Mouse (Mus musculus) embryonic facial prominence, embryonic 13.5 days (tissue): ENCODE data around the gene 1700012B07Rik. TPM values are rescaled to one million over a fixed set of nuclear protein-coding genes. Genes with fewer than 3 reads are reported as not detected.

Source experiments
- ATAC-seq: fragments of 200-750 bp; cut with Nextera tagmentation; 2 replicates; pipeline ENCODE4 v1.8.0; 2017; ENCODE audit warnings: low read depth; ENCODE audit not compliant: insufficient number of reproducible peaks, insufficient read depth, low FRiP score, low TSS enrichment
- H3K27ac ChIP-seq: fragments of 300-500 bp; sonication (generic); 2 replicates; pipeline ENCODE4 v1.5.1; 2015; ENCODE audit warnings: moderate library complexity, mild to moderate bottlenecking, inconsistent platforms
- H3K27me3 ChIP-seq: fragments of 300-500 bp; sonication (generic); 2 replicates; pipeline ENCODE4 v1.6.1; 2015; ENCODE audit warnings: mild to moderate bottlenecking, inconsistent platforms
- H3K36me3 ChIP-seq: fragments of 300-500 bp; sonication (generic); 2 replicates; pipeline ENCODE4 v1.6.1; 2015; ENCODE audit warnings: mild to moderate bottlenecking, inconsistent platforms
- H3K4me1 ChIP-seq: fragments of 300-500 bp; sonication (generic); 2 replicates; pipeline ENCODE4 v1.6.1; 2015; ENCODE audit warnings: inconsistent platforms
- H3K4me2 ChIP-seq: fragments of 300-500 bp; sonication (generic); 2 replicates; pipeline ENCODE4 v1.6.1; 2015; ENCODE audit warnings: moderate library complexity, mild to moderate bottlenecking, inconsistent platforms
- H3K4me3 ChIP-seq: fragments of 300-500 bp; sonication (generic); 2 replicates; pipeline ENCODE4 v1.5.1; 2015; ENCODE audit warnings: mild to moderate bottlenecking, inconsistent platforms
- H3K9ac ChIP-seq: fragments of 300-500 bp; sonication (generic); 2 replicates; pipeline ENCODE4 v1.6.1; 2015; ENCODE audit warnings: mild to moderate bottlenecking, inconsistent platforms
- H3K9me3 ChIP-seq: fragments of 300-500 bp; sonication (generic); 2 replicates; pipeline ENCODE4 v1.6.1; 2016; ENCODE audit warnings: inconsistent platforms
- WGBS: fragments of 180-500 bp; shearing (Covaris S2); methylation state at CpG from one replicate; pipeline ENCODE4 v1.1.7; 2015; ENCODE audit warnings: mixed read lengths; 5-methylcytosine and 5-hydroxymethylcytosine counted together
- polyA plus RNA-seq: library from polyadenylated mRNA; unstranded; fragments of >200 nt; fragmentation: Nextera tagmentation; extraction: Ambion mirVana; gene quantifications from 2 replicates; pipeline ENCODE4 v1.2.1, GENCODE M21; 2015

1700012B07Rik gene
- polyA plus RNA-seq, 1 experiment from 2014 or later, result not detected

- ATAC-seq, result no peak
- Histone ChIP-seq H3K36me3 (no peaks in the 10 kb centered on the region), H3K4me1 (no peaks in the 10 kb centered on the region), H3K9ac (no peak overlapping the region), H3K27me3 (no peaks in the 10 kb centered on the region), H3K4me3 (no peak overlapping the region), H3K9me3 (no peaks in the 10 kb centered on the region), H3K4me2 (no peak overlapping the region), H3K27ac (no peak overlapping the region)
- 93% methylated on average over 2 of the region's 2 CpGs for WGBS
Measured at GRCm38 (mm10) chr11:109791965-109792364, 35.9 kb downstream of the 1700012B07Rik start.

GRCm38 (mm10) chr11:109790221-109790620 is 37.6 kb downstream of the 1700012B07Rik start:
- no peak overlapping the region for H3K27ac ChIP-seq
- H3K27me3 ChIP-seq, result no peaks in the 10 kb centered on the region
- no peak for ATAC-seq
- no peak overlapping the region for H3K4me3 ChIP-seq
- H3K9ac ChIP-seq, result no peak overlapping the region
- no peaks in the 10 kb centered on the region for H3K9me3 ChIP-seq
- H3K4me2 ChIP-seq, result no peak overlapping the region
- WGBS, result 83% methylated on average over 8 of the region's 8 CpGs
- peaks cover 3% of the 10 kb centered on the region; the same call in 1 of the 2 replicates for H3K4me1 ChIP-seq
- H3K36me3 ChIP-seq, result no peaks in the 10 kb centered on the region

GRCm38 (mm10) chr11:109785392-109785791 is 42.5 kb downstream of the 1700012B07Rik start:
- no peak overlapping the region for H3K9ac ChIP-seq
- H3K27me3 ChIP-seq, result no peaks in the 10 kb centered on the region
- H3K4me2 ChIP-seq, result no peak overlapping the region
- no peak for ATAC-seq
- 27% methylated on average over 5 of the region's 5 CpGs for WGBS
- no peaks in the 10 kb centered on the region for H3K36me3 ChIP-seq
- H3K4me1 ChIP-seq, result peaks cover 7% of the 10 kb centered on the region; the same call in 1 of the 2 replicates
- H3K27ac ChIP-seq, result peak overlapping the region; percentile 69
- no peak overlapping the region for H3K4me3 ChIP-seq
- H3K9me3 ChIP-seq, result no peaks in the 10 kb centered on the region

- no peaks in the 10 kb centered on the region for H3K36me3 ChIP-seq
- H3K4me1 ChIP-seq, result peaks cover 3% of the 10 kb centered on the region; the same call in 1 of the 2 replicates
- no peak overlapping the region for H3K9ac ChIP-seq
- no peak overlapping the region for H3K27ac ChIP-seq
- H3K9me3 ChIP-seq, result no peaks in the 10 kb centered on the region
- no peak overlapping the region for H3K4me2 ChIP-seq
- H3K27me3 ChIP-seq, result no peaks in the 10 kb centered on the region
- 87% methylated on average over 1 of the region's 1 CpGs for WGBS
- H3K4me3 ChIP-seq, result no peak overlapping the region
- ATAC-seq, result no peak
Measured at GRCm38 (mm10) chr11:109771381-109771780, 56.5 kb downstream of the 1700012B07Rik start.

GRCm38 (mm10) chr11:109770185-109770584 is 57.7 kb downstream of the 1700012B07Rik start:
- H3K4me3 ChIP-seq, result no peak overlapping the region
- no peaks in the 10 kb centered on the region for H3K9me3 ChIP-seq
- no peak overlapping the region for H3K4me2 ChIP-seq
- H3K27ac ChIP-seq, result no peak overlapping the region
- no peak for ATAC-seq
- WGBS, result 46% methylated on average over 14 of the region's 14 CpGs
- no peak overlapping the region for H3K9ac ChIP-seq
- H3K27me3 ChIP-seq, result no peaks in the 10 kb centered on the region
- H3K36me3 ChIP-seq, result no peaks in the 10 kb centered on the region
- peaks cover 3% of the 10 kb centered on the region; the same call in 1 of the 2 replicates for H3K4me1 ChIP-seq

- Histone ChIP-seq H3K4me3 (no peak overlapping the region), H3K4me2 (no peak overlapping the region), H3K27ac (no peak overlapping the region), H3K9ac (no peak overlapping the region), H3K4me1 (peaks cover 3% of the 10 kb centered on the region; the same call in 1 of the 2 replicates), H3K27me3 (no peaks in the 10 kb centered on the region), H3K36me3 (no peaks in the 10 kb centered on the region), H3K9me3 (no peaks in the 10 kb centered on the region)
- ATAC-seq, result no peak
- WGBS, result 79% methylated on average over 5 of the region's 5 CpGs
Measured at GRCm38 (mm10) chr11:109769091-109769490, 58.8 kb downstream of the 1700012B07Rik start.

- no peak overlapping the region for H3K9ac ChIP-seq
- no peak for ATAC-seq
- H3K27ac ChIP-seq, result no peak overlapping the region
- H3K9me3 ChIP-seq, result no peaks in the 10 kb centered on the region
- H3K27me3 ChIP-seq, result no peaks in the 10 kb centered on the region
- no peak overlapping the region for H3K4me3 ChIP-seq
- WGBS, result 91% methylated on average over 7 of the region's 7 CpGs
- H3K36me3 ChIP-seq, result no peaks in the 10 kb centered on the region
- H3K4me2 ChIP-seq, result no peak overlapping the region
- no peaks in the 10 kb centered on the region for H3K4me1 ChIP-seq
Measured at GRCm38 (mm10) chr11:109760063-109760462, 67.8 kb downstream of the 1700012B07Rik start.

GRCm38 (mm10) chr11:109758616-109759215 is 69.1 kb downstream of the 1700012B07Rik start:
- Histone ChIP-seq H3K9ac (no peak overlapping the region), H3K36me3 (no peaks in the 10 kb centered on the region), H3K4me2 (no peak overlapping the region), H3K9me3 (no peaks in the 10 kb centered on the region), H3K4me1 (no peaks in the 10 kb centered on the region), H3K27ac (no peak overlapping the region), H3K4me3 (no peak overlapping the region), H3K27me3 (no peaks in the 10 kb centered on the region)
- no peak for ATAC-seq
- 96% methylated on average over 2 of the region's 2 CpGs for WGBS

- peaks cover 11% of the 10 kb centered on the region for H3K4me1 ChIP-seq
- 76% methylated on average over 7 of the region's 7 CpGs for WGBS
- no peak for ATAC-seq
- H3K4me2 ChIP-seq, result no peak overlapping the region
- H3K27me3 ChIP-seq, result no peaks in the 10 kb centered on the region
- no peaks in the 10 kb centered on the region for H3K36me3 ChIP-seq
- H3K9ac ChIP-seq, result no peak overlapping the region
- H3K4me3 ChIP-seq, result no peak overlapping the region
- H3K9me3 ChIP-seq, result no peaks in the 10 kb centered on the region
- no peak overlapping the region for H3K27ac ChIP-seq
Measured at GRCm38 (mm10) chr11:109754105-109754602, 73.7 kb downstream of the 1700012B07Rik start.

GRCm38 (mm10) chr11:109751636-109752603 is 75.9 kb downstream of the 1700012B07Rik start:
- Histone ChIP-seq H3K36me3 (no peaks in the 10 kb centered on the region), H3K4me1 (peaks cover 11% of the 10 kb centered on the region), H3K4me3 (no peak overlapping the region), H3K9me3 (no peaks in the 10 kb centered on the region), H3K27me3 (no peaks in the 10 kb centered on the region), H3K4me2 (no peak overlapping the region), H3K9ac (0 out of 2 replicates have a peak overlapping the region, but pooled peaks have one; percentile 16), H3K27ac (no peak overlapping the region)
- no peak for ATAC-seq
- WGBS, result 47% methylated on average over 12 of the region's 12 CpGs

GRCm38 (mm10) chr11:109745210-109745609 is 82.6 kb downstream of the 1700012B07Rik start:
- Histone ChIP-seq H3K4me2 (no peak overlapping the region), H3K9ac (no peak overlapping the region), H3K9me3 (no peaks in the 10 kb centered on the region), H3K27me3 (no peaks in the 10 kb centered on the region), H3K36me3 (no peaks in the 10 kb centered on the region), H3K27ac (no peak overlapping the region), H3K4me3 (no peak overlapping the region), H3K4me1 (no peaks in the 10 kb centered on the region)
- WGBS, result 61% methylated on average over 4 of the region's 4 CpGs
- ATAC-seq, result no peak
